Mouse (Mus musculus): ENCODE results near the gene Ugt2b38. TPM values are rescaled to one million over a fixed set of nuclear protein-coding genes. Genes with fewer than 3 reads are reported as not detected.
"Not testable (repeated sequence)": the region's sequence is repeated elsewhere in the genome, so short reads cannot be mapped to it uniquely, and the experiment has no call there.

Ugt2b38 gene
- polyA plus RNA-seq, 1 experiment from 2014 or later = not detected

GRCm38 (mm10) chr5:87390818-87391217 is 33.2 kb downstream of the Ugt2b38 start:
- 71% methylated on average over 2 of the region's 2 CpGs for WGBS
- Histone ChIP-seq H3K27ac (replicated peaks; ENCODE audit: low read depth, low read length) (no peak overlapping the region), H3K9me3 (ENCODE audit: control insufficient read depth, low read length) (no peaks in the 10 kb centered on the region), H3K27me3 (replicated peaks; ENCODE audit: control insufficient read depth, insufficient read depth, low read length) (no peaks in the 10 kb centered on the region), H3K4me1 (ENCODE audit: control insufficient read depth, insufficient read depth, low read length) (no peaks in the 10 kb centered on the region), H3K9ac (ENCODE audit: low read depth, low read length) (no peak overlapping the region), H3K4me2 (ENCODE audit: low read depth, low read length) (no peak overlapping the region), H3K36me3 (ENCODE audit: control insufficient read depth, insufficient read depth, low read length) (no peaks in the 10 kb centered on the region), H3K4me3 (ENCODE audit: low read depth, low read length) (no peak overlapping the region)
- DNase-seq (ENCODE audit: low spot score) = peak; percentile 1
- no peak for ATAC-seq (ENCODE audit: low read depth)

GRCm38 (mm10) chr5:87380234-87380633 is 43.8 kb downstream of the Ugt2b38 start:
- H3K4me2 ChIP-seq (ENCODE audit: low read depth, low read length) = no peak overlapping the region
- WGBS = 74% methylated on average over 2 of the region's 2 CpGs
- H3K9ac ChIP-seq (ENCODE audit: low read depth, low read length) = no peak overlapping the region
- no peak for DNase-seq (ENCODE audit: low spot score)
- ATAC-seq (ENCODE audit: low read depth) = no peak
- H3K27ac ChIP-seq (replicated peaks; ENCODE audit: low read depth, low read length) = no peak overlapping the region
- H3K9me3 ChIP-seq (ENCODE audit: control insufficient read depth, low read length) = no peaks in the 10 kb centered on the region
- no peaks in the 10 kb centered on the region for H3K27me3 ChIP-seq (replicated peaks; ENCODE audit: control insufficient read depth, insufficient read depth, low read length)
- H3K4me1 ChIP-seq (ENCODE audit: control insufficient read depth, insufficient read depth, low read length) = no peaks in the 10 kb centered on the region
- H3K36me3 ChIP-seq (ENCODE audit: control insufficient read depth, insufficient read depth, low read length) = no peaks in the 10 kb centered on the region
- no peak overlapping the region for H3K4me3 ChIP-seq (ENCODE audit: low read depth, low read length)

GRCm38 (mm10) chr5:87379825-87380224 is 44.2 kb downstream of the Ugt2b38 start:
- no peaks in the 10 kb centered on the region for H3K4me1 ChIP-seq (ENCODE audit: control insufficient read depth, insufficient read depth, low read length)
- no peak overlapping the region for H3K9ac ChIP-seq (ENCODE audit: low read depth, low read length)
- ATAC-seq (ENCODE audit: low read depth) = no peak
- H3K4me2 ChIP-seq (ENCODE audit: low read depth, low read length) = no peak overlapping the region
- DNase-seq (ENCODE audit: low spot score) = no peak
- no peaks in the 10 kb centered on the region for H3K36me3 ChIP-seq (ENCODE audit: control insufficient read depth, insufficient read depth, low read length)
- H3K27ac ChIP-seq (replicated peaks; ENCODE audit: low read depth, low read length) = no peak overlapping the region
- H3K27me3 ChIP-seq (replicated peaks; ENCODE audit: control insufficient read depth, insufficient read depth, low read length) = no peaks in the 10 kb centered on the region
- H3K4me3 ChIP-seq (ENCODE audit: low read depth, low read length) = no peak overlapping the region
- H3K9me3 ChIP-seq (ENCODE audit: control insufficient read depth, low read length) = no peaks in the 10 kb centered on the region

- Histone ChIP-seq H3K4me2 (ENCODE audit: low read depth, low read length) (no peak overlapping the region), H3K4me1 (ENCODE audit: control insufficient read depth, insufficient read depth, low read length) (no peaks in the 10 kb centered on the region), H3K9me3 (ENCODE audit: control insufficient read depth, low read length) (no peaks in the 10 kb centered on the region), H3K9ac (ENCODE audit: low read depth, low read length) (no peak overlapping the region), H3K27ac (replicated peaks; ENCODE audit: low read depth, low read length) (no peak overlapping the region), H3K4me3 (ENCODE audit: low read depth, low read length) (no peak overlapping the region), H3K27me3 (replicated peaks; ENCODE audit: control insufficient read depth, insufficient read depth, low read length) (no peaks in the 10 kb centered on the region), H3K36me3 (ENCODE audit: control insufficient read depth, insufficient read depth, low read length) (no peaks in the 10 kb centered on the region)
- WGBS = 88% methylated on average over 3 of the region's 3 CpGs
- DNase-seq (ENCODE audit: low spot score) (no peak), ATAC-seq (ENCODE audit: low read depth) (no peak)
These were observed 48.1 kb downstream of the Ugt2b38 start for GRCm38 (mm10) chr5:87375874-87376383.

- H3K9me3 ChIP-seq (ENCODE audit: control insufficient read depth, low read length) = no peaks in the 10 kb centered on the region
- H3K4me3 ChIP-seq (ENCODE audit: low read depth, low read length) = no peak overlapping the region
- ATAC-seq (ENCODE audit: low read depth) (no peak), DNase-seq (ENCODE audit: low spot score) (no peak)
- no peaks in the 10 kb centered on the region for H3K36me3 ChIP-seq (ENCODE audit: control insufficient read depth, insufficient read depth, low read length)
- no peaks in the 10 kb centered on the region for H3K4me1 ChIP-seq (ENCODE audit: control insufficient read depth, insufficient read depth, low read length)
- H3K9ac ChIP-seq (ENCODE audit: low read depth, low read length) = no peak overlapping the region
- no peak overlapping the region for H3K27ac ChIP-seq (replicated peaks; ENCODE audit: low read depth, low read length)
- no peaks in the 10 kb centered on the region for H3K27me3 ChIP-seq (replicated peaks; ENCODE audit: control insufficient read depth, insufficient read depth, low read length)
- no peak overlapping the region for H3K4me2 ChIP-seq (ENCODE audit: low read depth, low read length)
- WGBS = 78% methylated on average over 1 of the region's 1 CpGs
These were observed 50.5 kb downstream of the Ugt2b38 start for GRCm38 (mm10) chr5:87373502-87373863.

GRCm38 (mm10) chr5:87372788-87373501 is 51.1 kb downstream of the Ugt2b38 start:
- H3K4me2 ChIP-seq (ENCODE audit: low read depth, low read length) = not testable (repeated sequence)
- WGBS = 70% methylated on average over 4 of the region's 4 CpGs

More at GRCm38 (mm10) chr5:87372788-87373501, 51.1 kb downstream of the Ugt2b38 start:
- H3K9me3 ChIP-seq (ENCODE audit: control insufficient read depth, low read length); H3K27me3 ChIP-seq (replicated peaks; ENCODE audit: control insufficient read depth, insufficient read depth, low read length); DNase-seq (ENCODE audit: low spot score); H3K9ac ChIP-seq (ENCODE audit: low read depth, low read length); ATAC-seq (ENCODE audit: low read depth); H3K4me1 ChIP-seq (ENCODE audit: control insufficient read depth, insufficient read depth, low read length); H3K27ac ChIP-seq (replicated peaks; ENCODE audit: low read depth, low read length); H3K4me3 ChIP-seq (ENCODE audit: low read depth, low read length); H3K36me3 ChIP-seq (ENCODE audit: control insufficient read depth, insufficient read depth, low read length): not testable (repeated sequence)

Other genes with a start within 250 kb of the Ugt2b38 start
- not detected in 2 replicates for gene Ugt2b37, start 169.4 kb downstream of the Ugt2b38 start, polyA plus RNA-seq (2014; fragmentation: Nextera tagmentation; extraction: Ambion mirVana)
- gene Ugt2a3, start 87.0 kb downstream of the Ugt2b38 start, polyA plus RNA-seq (2014; fragmentation: Nextera tagmentation; extraction: Ambion mirVana) = not detected in 2 replicates
- 5.1 and 9.2 TPM in 2 replicates for gene Ugt2a2, start 58.1 kb upstream of the Ugt2b38 start, polyA plus RNA-seq (2014; fragmentation: Nextera tagmentation; extraction: Ambion mirVana)
- not detected in 2 replicates for gene Gm43638, start 62.6 kb upstream of the Ugt2b38 start, polyA plus RNA-seq (2014; fragmentation: Nextera tagmentation; extraction: Ambion mirVana)
- gene Ugt2a1, start 66.7 kb upstream of the Ugt2b38 start, polyA plus RNA-seq (2014; fragmentation: Nextera tagmentation; extraction: Ambion mirVana) = 21.8 and 26.0 TPM in 2 replicates
- gene Sult1b1, start 114.0 kb upstream of the Ugt2b38 start, polyA plus RNA-seq (2014; fragmentation: Nextera tagmentation; extraction: Ambion mirVana) = 0.84 and 0.96 TPM in 2 replicates
- 1.0 and 2.3 TPM in 2 replicates for gene Sult1d1, start 144.8 kb upstream of the Ugt2b38 start, polyA plus RNA-seq (2014; fragmentation: Nextera tagmentation; extraction: Ambion mirVana)
- gene Sult1e1, start 167.4 kb upstream of the Ugt2b38 start, polyA plus RNA-seq (2014; fragmentation: Nextera tagmentation; extraction: Ambion mirVana) = 7.6 and 8.2 TPM in 2 replicates
- gene Csn1s1, start 242.0 kb upstream of the Ugt2b38 start, polyA plus RNA-seq (2014; fragmentation: Nextera tagmentation; extraction: Ambion mirVana) = 0.25 TPM in 1 of 2 replicates, not detected in the other